Mouse (Mus musculus) embryonic facial prominence, embryonic 15.5 days (tissue): Measurements from ENCODE around the gene Prdm12. TPM values are rescaled to one million over a fixed set of nuclear protein-coding genes. Genes with fewer than 3 reads are reported as not detected.
"Not testable (repeated sequence)": the region's sequence is repeated elsewhere in the genome, so short reads cannot be mapped to it uniquely, and the experiment has no call there.

ENCODE experiments used
- ATAC-seq: fragments of 200-750 bp; cut with Nextera tagmentation; 2 replicates; pipeline ENCODE4 v1.8.0; 2017; ENCODE audit warnings: low read depth, moderate TSS enrichment; ENCODE audit not compliant: insufficient number of reproducible peaks, low FRiP score, low TSS enrichment
- H3K27ac ChIP-seq: fragments of 300-500 bp; sonication (generic); replicated peaks from 2 replicates; pipeline ENCODE4 v1.5.1; 2015; ENCODE audit warnings: mild to moderate bottlenecking, inconsistent platforms
- H3K27me3 ChIP-seq: fragments of 300-500 bp; sonication (generic); 2 replicates; pipeline ENCODE4 v1.6.1; 2015; ENCODE audit warnings: inconsistent platforms
- H3K36me3 ChIP-seq: fragments of 300-500 bp; sonication (generic); 2 replicates; pipeline ENCODE4 v1.6.1; 2015; ENCODE audit warnings: mild to moderate bottlenecking, inconsistent platforms
- H3K4me1 ChIP-seq: fragments of 300-500 bp; sonication (generic); 2 replicates; pipeline ENCODE4 v1.6.1; 2015; ENCODE audit warnings: inconsistent platforms
- H3K4me2 ChIP-seq: fragments of 300-500 bp; sonication (generic); replicated peaks from 2 replicates; pipeline ENCODE4 v1.6.1; 2015; ENCODE audit warnings: mild to moderate bottlenecking, inconsistent platforms
- H3K4me3 ChIP-seq: fragments of 300-500 bp; sonication (generic); replicated peaks from 2 replicates; pipeline ENCODE4 v1.5.1; 2015; ENCODE audit warnings: mild to moderate bottlenecking, inconsistent platforms
- H3K9ac ChIP-seq: fragments of 300-500 bp; sonication (generic); 2 replicates; pipeline ENCODE4 v1.6.1; 2015; ENCODE audit warnings: inconsistent platforms
- H3K9me3 ChIP-seq: fragments of 300-500 bp; sonication (generic); replicated peaks from 2 replicates; pipeline ENCODE4 v1.6.1; 2016; ENCODE audit warnings: inconsistent platforms
- WGBS: fragments of 180-500 bp; shearing (Covaris S2); methylation state at CpG from one replicate; pipeline ENCODE4 v1.1.7; 2015; 5-methylcytosine and 5-hydroxymethylcytosine counted together
- polyA plus RNA-seq: library from polyadenylated mRNA; unstranded; fragments of >200 nt; fragmentation: Nextera tagmentation; extraction: Ambion mirVana; gene quantifications from 2 replicates; pipeline ENCODE4 v1.2.1, GENCODE M21; 2015

Prdm12 gene
- polyA plus RNA-seq, 1 experiment from 2014 or later, result 0.19 TPM

- peaks cover 75% of the 10 kb centered on the region for H3K27me3 ChIP-seq
- H3K36me3 ChIP-seq, result no peaks in the 10 kb centered on the region
- 0 out of 2 replicates have a peak, but pooled peaks cover 3% of the 10 kb centered on the region for H3K9me3 ChIP-seq
- peak; percentile 19; the same call in 1 of the 2 replicates for ATAC-seq
- H3K4me2 ChIP-seq, result peak overlapping the region; percentile 96
- peak overlapping the region; percentile 52 for H3K4me3 ChIP-seq
- H3K9ac ChIP-seq, result no peak overlapping the region
- under 1% methylated on average over 102 of the region's 109 CpGs for WGBS
- H3K27ac ChIP-seq, result no peak overlapping the region
- peaks cover 17% of the 10 kb centered on the region for H3K4me1 ChIP-seq
Measured at GRCm38 (mm10) chr2:31653971-31654853, 14.4 kb downstream of the Prdm12 start.

DNA sequence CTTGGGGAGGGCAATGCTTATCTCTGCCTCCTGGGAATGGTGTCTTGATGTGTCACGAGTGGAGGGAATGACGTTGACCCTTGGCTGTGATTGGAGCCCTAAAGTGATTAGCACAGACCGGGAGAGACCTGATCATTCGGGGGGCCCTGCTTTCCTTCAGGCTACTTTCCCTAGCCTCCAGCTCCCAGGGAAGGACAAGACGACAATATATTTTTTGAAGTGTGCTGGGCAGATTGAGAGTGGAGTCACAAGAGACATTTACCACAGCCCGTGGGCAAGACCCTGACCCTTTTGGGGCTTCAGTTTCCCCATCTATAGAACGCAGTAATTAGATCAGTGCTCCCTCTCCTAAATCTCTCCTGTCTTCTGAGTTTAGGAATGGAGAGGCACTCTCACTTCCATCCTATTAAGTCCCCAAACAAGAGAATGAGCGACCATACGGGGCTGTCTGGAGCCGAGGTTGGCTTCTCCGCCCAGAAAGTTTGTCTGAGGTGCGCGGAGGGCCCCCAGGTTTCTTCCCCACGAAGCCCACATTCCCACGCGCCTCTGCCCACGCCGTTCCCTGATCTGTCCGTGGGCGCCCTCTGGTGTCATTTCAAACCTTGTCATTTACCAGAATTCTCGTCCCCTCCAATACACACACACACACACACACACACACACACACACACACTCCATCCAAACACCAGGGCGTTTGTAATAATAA, 15.2 kb downstream of the Prdm12 start:
- Histone ChIP-seq H3K27ac (no peak overlapping the region), H3K9me3 (0 out of 2 replicates have a peak, but pooled peaks cover 6% of the 10 kb centered on the region), H3K4me3 (peak overlapping the region; percentile 52), H3K36me3 (no peaks in the 10 kb centered on the region), H3K4me1 (peaks cover 17% of the 10 kb centered on the region), H3K4me2 (peak overlapping the region; percentile 96), H3K9ac (no peak overlapping the region), H3K27me3 (peaks cover 67% of the 10 kb centered on the region)
- 3% methylated on average over 22 of the region's 22 CpGs for WGBS
- no peak for ATAC-seq

DNA sequence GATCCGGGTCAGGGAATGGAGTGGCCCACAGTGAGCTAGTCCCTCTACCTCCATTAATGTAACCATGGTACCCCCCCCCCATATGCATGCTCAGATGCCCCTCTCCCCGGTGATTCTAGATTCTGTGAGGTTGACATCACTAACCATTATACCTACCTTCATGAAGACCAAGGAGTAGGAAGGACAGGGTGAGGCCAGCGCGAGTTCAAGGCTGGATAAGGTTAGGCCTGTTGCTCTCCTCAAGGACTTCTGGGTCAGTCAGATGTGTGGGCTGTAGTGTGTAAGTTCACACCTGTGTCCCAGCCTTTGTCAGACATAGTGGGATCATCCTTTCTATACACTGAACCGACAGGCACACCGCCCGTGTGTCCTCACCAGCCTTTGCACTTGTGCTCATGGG, 16.5 kb downstream of the Prdm12 start:
- Histone ChIP-seq H3K27ac (no peak overlapping the region), H3K9ac (no peak overlapping the region), H3K9me3 (0 out of 2 replicates have a peak, but pooled peaks cover 6% of the 10 kb centered on the region), H3K4me3 (no peak overlapping the region), H3K4me1 (peaks cover 17% of the 10 kb centered on the region), H3K4me2 (no peak overlapping the region), H3K36me3 (no peaks in the 10 kb centered on the region), H3K27me3 (peaks cover 55% of the 10 kb centered on the region)
- 80% methylated on average over 7 of the region's 7 CpGs for WGBS
- no peak for ATAC-seq

GRCm38 (mm10) chr2:31662939-31663803, 23.3 kb downstream of the Prdm12 start:
- H3K9me3 ChIP-seq, result 0 out of 2 replicates have a peak, but pooled peaks cover 6% of the 10 kb centered on the region
- ATAC-seq, result no peak
- no peak overlapping the region for H3K9ac ChIP-seq
- H3K27me3 ChIP-seq, result 0 out of 2 replicates have a peak, but pooled peaks cover 3% of the 10 kb centered on the region
- no peaks in the 10 kb centered on the region for H3K36me3 ChIP-seq
- no peaks in the 10 kb centered on the region for H3K4me1 ChIP-seq
- 60% methylated on average over 8 of the region's 8 CpGs for WGBS
- no peak overlapping the region for H3K27ac ChIP-seq
- no peak overlapping the region for H3K4me2 ChIP-seq
- H3K4me3 ChIP-seq, result no peak overlapping the region

GRCm38 (mm10) chr2:31663804-31664180, 24.0 kb downstream of the Prdm12 start:
- Histone ChIP-seq H3K27me3 (0 out of 2 replicates have a peak, but pooled peaks cover 3% of the 10 kb centered on the region), H3K4me3 (no peak overlapping the region), H3K4me2 (no peak overlapping the region), H3K4me1 (no peaks in the 10 kb centered on the region), H3K9me3 (0 out of 2 replicates have a peak, but pooled peaks cover 6% of the 10 kb centered on the region), H3K9ac (no peak overlapping the region), H3K36me3 (no peaks in the 10 kb centered on the region), H3K27ac (no peak overlapping the region)
- 94% methylated on average over 1 of the region's 1 CpGs for WGBS
- ATAC-seq, result no peak

- no peaks in the 10 kb centered on the region for H3K36me3 ChIP-seq
- no peak overlapping the region for H3K9ac ChIP-seq
- 24% methylated on average over 4 of the region's 4 CpGs for WGBS
- H3K4me3 ChIP-seq, result no peak overlapping the region
- H3K27me3 ChIP-seq, result 0 out of 2 replicates have a peak, but pooled peaks cover 3% of the 10 kb centered on the region
- H3K4me2 ChIP-seq, result no peak overlapping the region
- H3K4me1 ChIP-seq, result peaks cover 7% of the 10 kb centered on the region
- no peak overlapping the region for H3K27ac ChIP-seq
- H3K9me3 ChIP-seq, result no peaks in the 10 kb centered on the region
- ATAC-seq, result no peak
Measured at GRCm38 (mm10) chr2:31667332-31667731, 27.5 kb downstream of the Prdm12 start.

DNA sequence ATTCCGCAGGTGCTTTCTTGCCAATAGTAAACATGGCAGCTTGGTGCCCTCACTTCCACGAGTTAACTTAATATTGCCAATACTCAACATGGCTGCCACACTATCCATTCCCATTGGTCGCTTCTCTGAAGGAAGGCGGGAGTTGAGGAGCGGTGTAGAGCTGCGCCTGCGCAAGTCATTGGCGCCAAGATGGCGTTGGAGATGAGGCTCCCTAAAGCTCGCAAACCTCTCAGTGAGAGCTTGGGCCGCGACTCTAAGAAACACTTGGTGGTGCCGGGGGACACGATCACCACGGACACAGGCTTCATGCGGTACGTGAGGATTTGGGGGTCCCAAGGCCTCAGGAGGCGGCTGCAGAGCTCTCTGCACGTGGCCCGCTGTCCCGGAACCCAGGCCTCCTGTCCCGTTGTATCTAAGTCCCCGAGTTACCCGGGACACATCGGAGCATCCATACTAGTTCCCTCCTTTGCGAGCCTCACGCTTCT, 30.8 kb downstream of the Prdm12 start, which contains the start of gene Exosc2:
Gene Exosc2, plus strand, starts transcription at position 165 of the 485 bp plus-strand sequence.
- Histone ChIP-seq H3K9ac (peak within 1 kb of the TSS; percentile 72), H3K9me3 (no peaks in the 10 kb centered on the region), H3K4me2 (peak within 1 kb of the TSS; percentile 58), H3K36me3 (peaks cover 24% of the 10 kb centered on the region), H3K4me3 (peak within 1 kb of the TSS; percentile 85), H3K4me1 (peaks cover 11% of the 10 kb centered on the region), H3K27me3 (no peaks in the 10 kb centered on the region), H3K27ac (peak within 1 kb of the TSS; percentile 87)
- ATAC-seq, result peak; percentile 96
- WGBS, result under 1% methylated on average over 27 of the region's 27 CpGs

DNA sequence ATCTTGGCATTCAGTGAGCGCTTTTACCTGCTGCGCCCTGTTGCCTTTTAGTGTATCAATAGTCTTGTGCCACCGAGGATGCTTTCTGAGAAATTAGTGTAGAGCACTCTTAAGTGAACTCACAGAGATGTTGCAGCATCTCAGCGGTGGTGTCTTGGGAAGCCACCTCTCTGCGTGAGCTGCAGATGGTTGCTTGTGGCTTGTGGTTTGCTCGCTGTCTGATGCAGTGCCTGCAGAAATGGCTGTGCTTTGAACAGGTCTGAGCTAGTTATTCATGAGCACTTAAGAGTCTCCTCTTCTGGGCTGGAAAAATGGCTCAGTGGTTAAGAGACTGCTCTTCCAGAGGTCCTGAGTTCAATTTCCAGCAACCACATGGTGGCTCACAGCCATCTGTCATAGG, 38.8 kb downstream of the Prdm12 start:
- Histone ChIP-seq H3K36me3 (peaks cover 72% of the 10 kb centered on the region), H3K4me3 (no peak overlapping the region), H3K9me3 (no peaks in the 10 kb centered on the region), H3K27ac (no peak overlapping the region), H3K4me2 (no peak overlapping the region), H3K4me1 (no peaks in the 10 kb centered on the region), H3K27me3 (no peaks in the 10 kb centered on the region), H3K9ac (no peak overlapping the region)
- 83% methylated on average over 6 of the region's 6 CpGs for WGBS
- no peak for ATAC-seq

DNA sequence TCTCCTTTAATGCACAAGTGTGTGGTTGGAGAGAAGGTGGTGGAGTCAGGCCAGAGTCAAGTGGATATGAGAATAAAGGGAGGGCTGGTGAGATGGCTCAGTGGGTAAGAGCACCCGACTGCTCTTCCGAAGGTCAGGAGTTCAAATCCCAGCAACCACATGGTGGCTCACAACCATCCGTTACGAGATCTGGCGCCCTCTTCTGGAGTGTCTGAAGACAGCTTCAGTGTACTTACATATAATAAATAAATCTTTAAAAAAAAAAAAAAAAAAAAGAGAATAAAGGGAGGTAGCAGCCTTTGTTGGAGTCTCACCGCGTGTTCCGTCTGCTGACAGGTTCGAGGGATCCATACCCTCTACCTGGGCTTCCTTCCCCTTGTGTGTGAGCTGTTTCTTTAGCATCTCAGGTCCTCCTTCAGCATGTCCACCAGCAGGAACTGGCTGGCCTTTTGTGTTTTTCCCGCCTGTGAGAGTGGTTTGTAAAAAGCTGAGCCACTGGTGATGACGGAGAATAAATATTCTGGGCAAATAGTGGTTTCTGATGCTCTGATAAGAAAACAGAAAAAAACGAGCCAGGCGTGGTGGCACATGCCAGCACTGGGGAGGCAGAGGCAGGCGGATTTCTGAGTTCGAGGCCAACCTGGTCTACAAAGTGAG, 41.3 kb downstream of the Prdm12 start:
- not testable (repeated sequence) for H3K9me3 ChIP-seq, ATAC-seq, H3K9ac ChIP-seq, H3K27me3 ChIP-seq, H3K4me3 ChIP-seq, H3K27ac ChIP-seq, H3K4me2 ChIP-seq, H3K4me1 ChIP-seq
- WGBS, result 85% methylated on average over 15 of the region's 15 CpGs
- H3K36me3 ChIP-seq, result peaks cover 46% of the 10 kb centered on the region

GRCm38 (mm10) chr2:31681731-31682235, 41.9 kb downstream of the Prdm12 start:
- H3K4me1 ChIP-seq, result no peaks in the 10 kb centered on the region
- WGBS, result 86% methylated on average over 6 of the region's 6 CpGs
- H3K9me3 ChIP-seq, result no peaks in the 10 kb centered on the region
- no peaks in the 10 kb centered on the region for H3K27me3 ChIP-seq
- H3K4me2 ChIP-seq, result no peak overlapping the region
- no peak overlapping the region for H3K4me3 ChIP-seq
- H3K27ac ChIP-seq, result no peak overlapping the region
- ATAC-seq, result no peak
- no peak overlapping the region for H3K9ac ChIP-seq
- H3K36me3 ChIP-seq, result peaks cover 40% of the 10 kb centered on the region
